Mouse (Mus musculus) embryonic facial prominence, embryonic 11.5 days (tissue): ENCODE results near the gene Mgat4c. TPM values are rescaled to one million over a fixed set of nuclear protein-coding genes. Genes with fewer than 3 reads are reported as not detected.

Experiments
- ATAC-seq: fragments of 200-750 bp; cut with Nextera tagmentation; replicated peaks from 2 replicates; pipeline ENCODE4 v1.8.0; 2017; ENCODE audit warnings: low read depth; ENCODE audit not compliant: insufficient number of reproducible peaks, low FRiP score, low TSS enrichment
- DNase-seq: peaks from one replicate; pipeline ENCODE4 v3.0.0-alpha.2; 2015; ENCODE audit warnings: low spot score
- H3K27ac ChIP-seq: fragments of 300-500 bp; sonication (generic); replicated peaks from 2 replicates; pipeline ENCODE4 v1.5.1; 2014; ENCODE audit warnings: mild to moderate bottlenecking, low read depth, low read length, control low read depth
- H3K27me3 ChIP-seq: fragments of 300-500 bp; sonication (generic); 2 replicates; pipeline ENCODE4 v1.6.1; 2014; ENCODE audit warnings: mild to moderate bottlenecking, low read length, moderate library complexity, mixed read lengths; ENCODE audit not compliant: control insufficient read depth, insufficient read depth
- H3K36me3 ChIP-seq: fragments of 300-500 bp; sonication (generic); replicated peaks from 2 replicates; pipeline ENCODE4 v1.6.1; 2014; ENCODE audit warnings: low read depth, mild to moderate bottlenecking, low read length, moderate library complexity, mixed read lengths; ENCODE audit not compliant: control insufficient read depth, insufficient read depth
- H3K4me1 ChIP-seq: fragments of 300-500 bp; sonication (generic); 2 replicates; pipeline ENCODE4 v1.6.1; 2014; ENCODE audit warnings: low read length, mixed read lengths; ENCODE audit not compliant: control insufficient read depth, insufficient read depth
- H3K4me2 ChIP-seq: fragments of 300-500 bp; sonication (generic); 2 replicates; pipeline ENCODE4 v1.6.1; 2014; ENCODE audit warnings: low read depth, mild to moderate bottlenecking, control low read depth, low read length, moderate library complexity
- H3K4me3 ChIP-seq: fragments of 300-500 bp; sonication (generic); 2 replicates; pipeline ENCODE4 v1.5.1; 2014; ENCODE audit warnings: low read depth, low read length, control low read depth
- H3K9ac ChIP-seq: fragments of 300-500 bp; sonication (generic); replicated peaks from 2 replicates; pipeline ENCODE4 v1.6.1; 2014; ENCODE audit warnings: mild to moderate bottlenecking, control low read depth, low read length
- H3K9me3 ChIP-seq: fragments of 300-500 bp; sonication (generic); replicated peaks from 2 replicates; pipeline ENCODE4 v1.6.1; 2016; ENCODE audit warnings: mild to moderate bottlenecking, low read length, inconsistent platforms, mixed read lengths; ENCODE audit not compliant: control insufficient read depth
- WGBS: fragments of 180-500 bp; shearing (Covaris S2); extraction: QIAGEN DNeasy Blood & Tissue Kit; methylation state at CpG from one replicate; pipeline ENCODE4 v1.1.7; 2014; 5-methylcytosine and 5-hydroxymethylcytosine counted together
- polyA plus RNA-seq: library from polyadenylated mRNA; unstranded; fragments of >200 nt; fragmentation: Nextera tagmentation; extraction: Ambion mirVana; gene quantifications from 2 replicates; pipeline ENCODE4 v1.2.1, GENCODE M21; 2014

Gene Mgat4c
- 0.58 and 0.93 TPM in 2 replicates for polyA plus RNA-seq

- H3K9ac ChIP-seq, result no peak within 1 kb of the TSS
- ATAC-seq, result no peak
- no peaks in the 10 kb centered on the region for H3K27me3 ChIP-seq
- DNase-seq, result no peak
- no peaks in the 10 kb centered on the region for H3K4me1 ChIP-seq
- H3K27ac ChIP-seq, result no peak within 1 kb of the TSS
- no peaks in the 10 kb centered on the region for H3K9me3 ChIP-seq
- H3K36me3 ChIP-seq, result no peaks in the 10 kb centered on the region
- WGBS, result 64% methylated on average over 6 of the region's 6 CpGs
- H3K4me2 ChIP-seq, result no peak within 1 kb of the TSS
- H3K4me3 ChIP-seq, result no peak within 1 kb of the TSS
Measured at GRCm38 (mm10) chr10:101681437-101681912, at the start of gene Mgat4c. TSS of gene Mgat4c (plus strand) at chr10:101681487.

GRCm38 (mm10) chr10:101635266-101635665, 46.0 kb upstream of the Mgat4c start:
- H3K27ac ChIP-seq, result no peak overlapping the region
- no peak overlapping the region for H3K9ac ChIP-seq
- H3K36me3 ChIP-seq, result no peaks in the 10 kb centered on the region
- no peak overlapping the region for H3K4me3 ChIP-seq
- ATAC-seq (no peak), DNase-seq (no peak)
- H3K9me3 ChIP-seq, result no peaks in the 10 kb centered on the region
- H3K4me2 ChIP-seq, result no peak overlapping the region
- H3K27me3 ChIP-seq, result no peaks in the 10 kb centered on the region
- 79% methylated on average over 6 of the region's 6 CpGs for WGBS
- H3K4me1 ChIP-seq, result no peaks in the 10 kb centered on the region

DNA sequence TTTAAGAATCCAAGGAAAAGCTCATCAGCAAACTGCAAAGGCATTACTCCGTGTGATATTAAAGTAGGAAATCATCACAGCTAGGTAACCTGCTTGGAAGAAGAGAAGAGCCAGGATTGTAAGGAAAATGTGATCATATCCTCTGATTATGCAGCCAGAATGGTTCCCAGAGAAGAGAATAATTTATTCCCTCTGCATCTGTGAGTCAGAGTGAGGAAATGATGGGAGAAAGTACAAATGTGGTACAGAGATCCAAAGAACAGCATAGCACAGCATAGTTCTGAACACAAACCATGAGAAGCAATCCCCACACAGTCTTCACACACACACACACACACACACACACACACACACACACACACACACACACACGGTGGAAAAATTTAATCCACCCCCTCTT, 40.2 kb upstream of the Mgat4c start:
- Histone ChIP-seq H3K9ac (no peak overlapping the region), H3K27ac (no peak overlapping the region), H3K4me1 (no peaks in the 10 kb centered on the region), H3K36me3 (no peaks in the 10 kb centered on the region), H3K4me2 (no peak overlapping the region), H3K27me3 (no peaks in the 10 kb centered on the region), H3K9me3 (no peaks in the 10 kb centered on the region), H3K4me3 (no peak overlapping the region)
- WGBS, result 73% methylated on average over 2 of the region's 2 CpGs
- DNase-seq (no peak), ATAC-seq (no peak)

DNA sequence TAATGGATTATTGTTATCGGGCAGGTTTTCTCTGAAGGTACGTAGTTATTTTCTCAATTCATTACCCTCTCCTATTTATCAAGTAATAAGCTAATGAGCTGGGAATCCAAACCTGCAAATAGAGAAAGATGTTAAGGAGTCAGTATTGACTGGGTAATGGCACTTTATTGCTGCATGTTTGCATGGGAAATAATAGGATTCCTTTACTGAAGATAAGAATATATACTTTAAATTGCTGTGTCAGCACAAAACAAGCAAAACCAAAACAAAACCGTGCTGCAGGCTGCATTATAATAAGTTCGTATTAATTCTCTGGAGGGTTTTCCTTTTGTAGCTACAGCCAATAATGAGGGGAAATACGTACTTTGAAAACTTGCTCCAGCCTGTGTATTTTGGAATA, 627 bp downstream of the Mgat4c start:
- Histone ChIP-seq H3K36me3 (no peaks in the 10 kb centered on the region), H3K27me3 (no peaks in the 10 kb centered on the region), H3K4me3 (no peak overlapping the region), H3K9ac (no peak overlapping the region), H3K4me1 (no peaks in the 10 kb centered on the region), H3K4me2 (no peak overlapping the region), H3K9me3 (no peaks in the 10 kb centered on the region), H3K27ac (no peak overlapping the region)
- ATAC-seq, result no peak
- DNase-seq, result no peak
- WGBS, result 87% methylated on average over 5 of the region's 5 CpGs

DNA sequence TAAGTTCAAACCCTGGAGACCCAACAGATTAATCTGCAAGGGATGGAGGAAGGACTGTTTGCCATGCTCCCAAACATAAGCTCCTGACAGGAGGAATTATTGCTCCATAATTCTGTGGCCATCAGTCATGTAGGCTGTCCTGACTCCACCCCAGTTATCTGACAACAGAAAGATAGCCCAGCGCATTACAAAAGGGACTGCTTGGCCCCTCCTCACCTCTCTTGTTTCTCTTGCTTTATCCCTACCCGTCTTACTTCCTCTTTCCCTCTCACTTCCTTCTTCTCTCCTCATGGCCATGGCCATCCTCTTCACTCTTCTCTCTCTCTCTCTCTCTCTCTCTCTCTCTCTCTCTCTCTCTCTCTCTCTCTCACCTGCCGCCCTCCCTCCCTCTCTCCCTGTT, 80.5 kb downstream of the Mgat4c start:
- Histone ChIP-seq H3K9ac (no peak overlapping the region), H3K4me1 (no peaks in the 10 kb centered on the region), H3K9me3 (no peaks in the 10 kb centered on the region), H3K27ac (no peak overlapping the region), H3K27me3 (no peaks in the 10 kb centered on the region), H3K4me2 (no peak overlapping the region), H3K4me3 (no peak overlapping the region), H3K36me3 (no peaks in the 10 kb centered on the region)
- WGBS, result 89% methylated on average over 3 of the region's 3 CpGs
- ATAC-seq (no peak), DNase-seq (no peak)

GRCm38 (mm10) chr10:101770688-101771087, 89.4 kb downstream of the Mgat4c start:
- H3K27me3 ChIP-seq, result no peaks in the 10 kb centered on the region
- H3K4me3 ChIP-seq, result no peak overlapping the region
- no peaks in the 10 kb centered on the region for H3K36me3 ChIP-seq
- DNase-seq, result no peak
- H3K9ac ChIP-seq, result no peak overlapping the region
- WGBS, result 80% methylated on average over 1 of the region's 1 CpGs
- H3K27ac ChIP-seq, result no peak overlapping the region
- no peaks in the 10 kb centered on the region for H3K9me3 ChIP-seq
- ATAC-seq, result no peak
- H3K4me1 ChIP-seq, result no peaks in the 10 kb centered on the region
- no peak overlapping the region for H3K4me2 ChIP-seq

DNA sequence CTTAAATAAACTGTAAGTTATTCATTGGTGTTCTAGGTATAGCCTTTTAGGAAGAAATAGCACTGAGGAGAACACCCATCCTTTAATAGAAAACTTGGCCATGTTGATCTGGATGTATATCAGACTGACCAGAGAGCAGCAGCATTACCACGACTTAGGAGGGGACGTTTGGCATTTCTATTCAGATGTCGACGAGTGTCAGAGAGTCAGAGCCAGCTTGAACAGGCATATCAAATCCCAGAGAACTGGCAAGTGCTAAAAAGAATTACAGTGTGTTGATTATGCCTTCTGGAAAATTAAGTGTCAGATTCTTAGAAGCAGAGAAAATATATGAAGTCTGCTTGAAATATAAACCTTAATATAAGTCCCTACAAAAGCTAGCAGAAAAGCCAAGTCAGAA, 89.9 kb downstream of the Mgat4c start:
- H3K4me3 ChIP-seq, result no peak overlapping the region
- H3K9ac ChIP-seq, result no peak overlapping the region
- WGBS, result 79% methylated on average over 4 of the region's 4 CpGs
- no peak for DNase-seq
- no peaks in the 10 kb centered on the region for H3K9me3 ChIP-seq
- H3K27ac ChIP-seq, result no peak overlapping the region
- H3K4me2 ChIP-seq, result no peak overlapping the region
- no peaks in the 10 kb centered on the region for H3K4me1 ChIP-seq
- H3K27me3 ChIP-seq, result no peaks in the 10 kb centered on the region
- no peak for ATAC-seq
- H3K36me3 ChIP-seq, result no peaks in the 10 kb centered on the region

- DNase-seq, result no peak
- H3K4me1 ChIP-seq, result no peaks in the 10 kb centered on the region
- H3K27ac ChIP-seq, result no peak overlapping the region
- WGBS, result 91% methylated on average over 3 of the region's 3 CpGs
- H3K36me3 ChIP-seq, result no peaks in the 10 kb centered on the region
- no peak overlapping the region for H3K4me2 ChIP-seq
- H3K9ac ChIP-seq, result no peak overlapping the region
- no peaks in the 10 kb centered on the region for H3K9me3 ChIP-seq
- H3K4me3 ChIP-seq, result no peak overlapping the region
- no peak for ATAC-seq
- no peaks in the 10 kb centered on the region for H3K27me3 ChIP-seq
Measured at GRCm38 (mm10) chr10:101783161-101783744, 102.0 kb downstream of the Mgat4c start.
